Mouse (Mus musculus) right cerebral cortex, adult 2 months (tissue): ENCODE results near the gene Olfr324.

ENCODE experiments used
- DNase-seq, 2 experiments: peaks; one replicate each; pipeline ENCODE4 v3.0.0; 2021 to 2022; ENCODE audit warnings: low spot score in 2 of 2

Gene Olfr324

DNA sequence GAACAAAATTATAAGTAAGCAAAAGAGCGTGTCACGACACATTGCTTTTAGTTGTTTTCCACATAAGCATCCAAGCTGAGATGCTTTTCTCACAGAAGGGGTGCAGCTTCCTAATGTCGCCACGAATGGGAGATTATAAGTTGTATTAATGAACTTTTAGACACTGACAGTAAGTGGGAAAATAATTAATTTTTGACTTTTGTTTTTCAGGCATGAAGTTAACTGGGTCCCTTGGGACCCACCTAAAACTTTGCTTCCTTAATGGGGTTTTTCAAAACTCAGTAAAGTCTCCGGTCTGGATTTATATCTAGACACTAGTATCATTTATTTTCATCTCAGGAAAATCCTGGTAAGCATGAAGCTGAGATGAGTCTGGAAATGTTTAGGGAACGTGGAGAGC lies at the start of gene Olfr324:
Gene Olfr324 (plus strand): TSS at position 301 of the 400 bp plus-strand sequence.
- no peak for DNase-seq

DNA sequence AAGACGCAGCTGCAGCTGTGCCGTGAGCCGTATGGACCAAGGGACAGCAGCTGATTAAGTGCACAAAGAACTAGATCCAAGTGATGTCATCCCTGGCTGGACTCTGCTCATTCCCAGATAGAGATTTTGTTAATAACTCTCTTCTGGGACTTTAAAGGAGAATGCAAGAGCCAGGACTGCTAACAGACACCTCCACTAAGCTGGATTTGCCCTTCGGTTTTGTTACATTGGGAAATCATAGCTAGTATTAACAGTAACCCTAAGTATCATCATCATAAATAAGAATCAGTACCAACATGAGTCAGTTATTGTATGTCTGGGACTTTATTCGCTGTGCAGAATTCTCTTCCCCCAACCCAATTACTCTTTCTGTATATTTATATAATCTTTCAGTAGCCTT lies 48.6 kb upstream of the Olfr324 start, which contains the start of gene Olfr329-ps:
Gene Olfr329-ps (minus strand): TSS at position 101 of the 400 bp plus-strand sequence.
- no peak for DNase-seq

DNA sequence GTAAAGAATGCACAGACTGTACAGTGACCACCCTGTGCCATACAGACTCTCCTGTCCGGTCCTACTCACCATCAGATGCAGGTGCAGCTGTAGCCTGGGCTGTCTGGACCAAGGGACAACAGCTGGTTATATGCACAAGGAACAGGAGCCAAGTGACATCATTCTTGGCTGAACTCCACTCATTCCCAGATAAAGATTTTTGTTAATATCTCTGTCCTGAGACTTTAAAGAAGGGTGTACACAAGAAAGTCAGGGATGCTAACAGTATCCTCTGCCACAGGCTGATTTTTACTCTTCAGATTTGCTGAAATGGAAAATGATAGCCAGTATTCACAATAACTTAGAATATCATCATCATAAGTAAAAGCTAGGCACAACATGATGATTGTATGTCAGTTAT lies 39.4 kb upstream of the Olfr324 start, which contains the start of gene Olfr328:
Gene Olfr328 (minus strand): TSS at position 101 of the 400 bp plus-strand sequence.
- DNase-seq, result no peak

DNA sequence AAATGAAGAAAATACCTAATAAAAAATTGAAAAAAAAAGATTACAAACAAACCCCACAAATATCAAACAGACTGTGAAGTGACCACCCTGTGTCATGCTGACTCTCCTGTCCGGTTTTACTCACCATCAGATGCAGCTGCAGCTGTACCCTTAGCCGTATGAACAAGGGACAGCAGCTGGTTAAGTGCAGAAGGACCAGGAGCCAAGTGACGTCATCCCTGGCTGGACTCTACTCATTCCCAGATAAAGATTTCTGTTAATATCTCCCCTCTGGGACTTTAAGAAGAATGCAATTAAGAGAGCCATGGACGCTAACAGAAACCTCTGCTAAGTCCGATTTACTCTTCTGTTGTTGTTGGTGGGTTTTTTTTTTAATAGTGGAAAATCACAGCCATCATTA lies 24.5 kb upstream of the Olfr324 start, which contains the start of gene Olfr224:
Gene Olfr224 (minus strand): TSS at position 149 of the 400 bp plus-strand sequence.
- no peak for DNase-seq

DNA sequence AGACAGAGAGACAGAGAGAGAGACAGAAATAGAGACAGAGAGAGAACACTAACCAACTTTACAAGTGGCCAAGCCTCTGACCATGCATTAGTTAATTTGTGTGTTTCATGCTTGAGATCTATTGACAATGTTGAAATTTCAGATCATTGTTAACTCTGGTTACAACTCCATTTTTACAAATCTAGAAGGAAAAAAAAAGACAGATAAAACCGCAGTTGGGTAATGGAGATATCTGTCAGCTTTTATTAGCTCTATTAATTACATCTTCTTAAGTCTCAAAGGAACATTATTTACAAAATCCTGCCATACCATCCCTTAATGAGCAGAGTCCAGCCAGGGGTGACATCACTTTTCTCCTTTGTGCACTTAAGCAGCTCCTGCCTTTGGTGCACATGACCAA lies 17.5 kb upstream of the Olfr324 start, which contains the start of gene Olfr325:
Gene Olfr325 (plus strand): TSS at position 301 of the 400 bp plus-strand sequence.
- DNase-seq, result no peak

DNA sequence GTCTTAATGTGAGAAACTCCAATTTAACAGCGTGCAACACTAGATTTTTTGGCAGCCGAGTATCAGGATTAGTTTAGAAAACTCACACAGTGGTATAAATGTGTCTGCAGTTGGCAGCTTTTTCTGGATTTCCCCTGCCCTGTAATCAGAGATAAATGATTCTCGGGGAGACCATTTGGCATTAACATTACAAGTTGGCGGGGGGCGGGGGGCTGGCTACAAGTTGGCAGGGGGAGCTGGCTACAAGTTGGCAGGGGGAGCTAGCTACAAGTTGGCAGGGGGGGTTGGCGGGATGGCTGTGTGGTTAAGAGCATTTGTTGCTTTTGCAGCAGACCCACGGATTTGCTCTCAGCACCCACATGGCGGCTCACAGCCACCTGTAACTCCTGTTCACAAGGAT lies 16.3 kb upstream of the Olfr324 start:
- peak; percentile 10 to 11 for DNase-seq

DNA sequence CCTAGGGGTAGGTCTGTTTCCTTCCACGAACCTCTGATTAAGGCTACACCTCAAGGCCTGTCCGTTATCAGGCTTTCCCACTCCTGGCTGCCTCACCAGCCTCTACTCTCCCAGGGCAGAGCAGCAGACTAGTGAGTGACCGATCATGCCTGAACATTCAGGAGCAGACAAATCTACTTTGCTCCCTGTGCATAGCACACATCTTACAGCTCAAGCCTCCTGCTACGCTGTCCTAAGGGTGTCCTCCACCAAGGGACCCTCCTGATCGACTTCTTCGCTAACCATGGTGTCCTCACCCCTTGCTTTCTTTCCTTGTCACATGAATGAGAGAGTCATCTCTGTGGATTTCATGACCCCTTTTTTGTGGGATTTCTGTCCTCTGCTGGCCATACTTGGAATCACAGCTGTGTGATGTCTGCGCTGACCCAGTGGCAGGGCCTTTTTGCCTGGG lies 7.0 kb upstream of the Olfr324 start:
- DNase-seq, result peak; percentile 16 to 48

DNA sequence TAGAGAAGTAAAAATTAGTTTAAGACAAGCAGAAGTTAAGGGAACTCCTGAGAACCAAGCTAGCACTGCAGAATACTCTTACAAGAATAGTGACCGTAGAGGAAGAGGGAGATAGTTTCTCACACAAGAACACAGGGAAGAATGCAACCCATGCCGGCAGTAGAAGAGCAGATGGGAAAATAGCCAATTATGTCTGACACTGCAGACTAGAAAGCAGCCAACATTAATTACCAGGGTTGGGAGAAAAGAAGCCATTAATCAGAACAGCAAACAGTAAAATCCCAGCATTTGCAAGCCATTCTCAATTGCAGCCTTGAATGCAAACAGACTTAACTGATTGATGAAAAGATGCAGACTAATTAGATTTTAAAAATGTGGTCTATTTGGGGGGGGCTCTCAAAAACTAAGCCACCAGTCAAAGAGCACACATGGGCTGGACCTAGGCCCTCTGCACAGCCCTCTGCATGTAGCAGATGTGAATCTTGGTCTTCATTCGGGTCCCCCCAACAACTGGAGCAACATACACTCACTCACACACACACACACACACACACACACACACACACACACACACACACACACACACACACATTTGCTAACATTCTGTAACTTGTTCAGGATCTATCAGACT lies 6.2 kb upstream of the Olfr324 start:
- no peak for DNase-seq

DNA sequence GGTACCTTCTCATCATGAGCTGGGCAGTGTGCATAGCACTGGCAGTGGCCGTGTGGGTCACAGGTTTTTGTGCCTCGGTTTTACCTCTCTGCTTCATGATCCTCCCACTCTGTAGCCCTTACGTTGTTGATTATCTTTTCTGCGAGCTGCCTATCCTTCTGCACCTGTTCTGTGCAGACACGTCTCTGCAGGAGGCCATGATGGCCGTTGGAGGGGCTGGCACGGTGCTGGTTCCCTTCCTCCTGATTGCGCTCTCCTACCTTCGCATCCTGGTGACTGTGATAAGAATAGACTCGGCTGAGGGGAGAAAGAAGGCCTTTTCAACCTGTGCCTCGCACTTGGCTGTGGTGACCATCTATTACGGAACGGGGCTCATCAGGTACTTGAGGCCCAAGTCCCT lies 2.9 kb downstream of the Olfr324 start:
- no peak for DNase-seq

DNA sequence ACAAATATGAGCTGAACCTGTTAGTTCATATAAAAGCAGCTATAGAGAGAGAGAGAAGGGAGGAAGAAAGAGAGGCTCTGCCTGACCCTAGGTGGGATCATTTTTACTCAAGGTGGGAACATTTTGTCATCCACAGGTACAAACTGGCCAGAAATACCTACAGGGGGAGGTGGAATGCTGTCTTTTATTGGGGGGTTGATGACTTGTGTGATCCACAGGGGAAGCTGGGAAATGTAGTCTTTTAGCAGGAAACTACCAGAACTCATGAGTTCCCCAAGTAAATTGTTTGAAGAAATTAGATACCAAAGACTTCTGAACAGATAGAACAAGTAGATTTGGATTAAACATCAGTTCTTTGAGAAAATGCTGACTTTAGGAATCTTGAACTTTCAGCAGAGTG lies 7.1 kb downstream of the Olfr324 start:
- DNase-seq, result no peak

DNA sequence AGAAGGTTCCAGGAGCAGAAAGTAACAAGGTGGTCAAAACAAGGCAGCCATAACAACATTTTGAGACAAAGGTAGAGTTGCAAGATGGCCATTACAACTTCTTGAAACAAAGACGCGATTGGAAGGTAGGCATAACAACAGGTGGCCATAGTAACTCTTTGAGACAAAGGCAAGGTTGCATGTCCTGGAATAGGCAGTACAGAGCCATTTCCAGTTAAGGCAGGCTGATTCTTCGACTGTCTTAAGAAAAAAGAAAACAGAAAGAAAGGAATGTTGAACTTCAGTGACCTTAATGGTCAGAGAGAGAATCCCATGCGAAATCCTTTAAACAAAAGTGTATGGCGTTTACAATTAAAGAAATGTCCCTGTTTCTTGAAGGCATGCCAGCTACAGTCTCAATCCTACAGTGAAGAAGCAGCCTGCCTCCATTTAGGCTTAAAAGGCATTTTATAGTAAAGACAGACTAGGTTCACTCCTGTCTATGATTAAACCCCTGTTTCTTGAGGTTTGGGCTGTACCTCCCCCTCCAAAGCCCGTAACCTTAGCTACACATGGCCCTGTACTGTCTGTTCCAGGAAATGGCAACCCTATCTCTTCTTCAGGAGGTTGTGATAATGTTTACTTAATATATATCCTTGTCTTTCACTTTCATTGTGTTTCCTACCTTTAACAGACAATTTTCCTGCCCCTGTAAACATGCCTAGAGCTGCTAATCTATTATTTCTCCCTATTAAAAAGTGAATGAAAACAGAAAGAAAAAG lies 8.1 kb downstream of the Olfr324 start:
- no peak for DNase-seq

DNA sequence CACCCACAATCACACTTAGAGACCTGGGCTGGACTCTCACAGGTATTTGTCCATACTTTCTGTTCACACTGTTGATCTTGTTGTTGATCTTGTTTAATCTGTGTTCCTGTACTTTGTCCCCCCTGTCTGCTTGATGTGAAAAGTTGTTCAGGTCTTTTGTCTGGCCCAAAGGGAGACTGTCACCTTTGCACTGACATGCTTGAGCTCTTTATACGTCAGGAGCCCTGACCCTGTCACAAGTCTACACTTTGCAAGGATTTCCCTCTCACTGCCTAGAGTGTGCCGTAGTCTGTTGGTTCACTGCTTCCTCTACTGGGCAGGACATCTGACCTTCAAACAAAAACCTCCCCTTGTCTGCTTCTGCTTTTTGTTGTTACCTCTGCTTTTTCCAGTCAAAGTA lies 9.8 kb downstream of the Olfr324 start:
- DNase-seq, result no peak

DNA sequence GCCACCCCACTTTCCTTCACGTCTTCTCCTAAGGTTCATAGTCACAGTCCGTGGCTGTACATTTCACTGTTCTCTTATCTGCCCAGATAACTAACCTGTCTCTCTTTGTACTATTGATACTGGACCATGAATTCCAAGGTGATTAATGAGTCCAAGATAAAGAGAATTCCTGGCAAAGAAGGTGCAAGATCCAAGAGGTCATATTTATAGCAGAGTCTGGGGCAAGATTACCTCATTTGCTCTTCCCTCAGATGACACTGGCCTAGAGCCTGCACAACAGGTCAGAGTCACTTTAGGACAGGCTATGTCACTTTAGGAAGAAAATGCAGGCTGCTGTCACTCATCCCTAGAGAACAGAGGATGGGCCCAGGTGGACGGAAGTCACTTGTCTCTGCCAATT lies 10.3 kb downstream of the Olfr324 start:
- no peak for DNase-seq

DNA sequence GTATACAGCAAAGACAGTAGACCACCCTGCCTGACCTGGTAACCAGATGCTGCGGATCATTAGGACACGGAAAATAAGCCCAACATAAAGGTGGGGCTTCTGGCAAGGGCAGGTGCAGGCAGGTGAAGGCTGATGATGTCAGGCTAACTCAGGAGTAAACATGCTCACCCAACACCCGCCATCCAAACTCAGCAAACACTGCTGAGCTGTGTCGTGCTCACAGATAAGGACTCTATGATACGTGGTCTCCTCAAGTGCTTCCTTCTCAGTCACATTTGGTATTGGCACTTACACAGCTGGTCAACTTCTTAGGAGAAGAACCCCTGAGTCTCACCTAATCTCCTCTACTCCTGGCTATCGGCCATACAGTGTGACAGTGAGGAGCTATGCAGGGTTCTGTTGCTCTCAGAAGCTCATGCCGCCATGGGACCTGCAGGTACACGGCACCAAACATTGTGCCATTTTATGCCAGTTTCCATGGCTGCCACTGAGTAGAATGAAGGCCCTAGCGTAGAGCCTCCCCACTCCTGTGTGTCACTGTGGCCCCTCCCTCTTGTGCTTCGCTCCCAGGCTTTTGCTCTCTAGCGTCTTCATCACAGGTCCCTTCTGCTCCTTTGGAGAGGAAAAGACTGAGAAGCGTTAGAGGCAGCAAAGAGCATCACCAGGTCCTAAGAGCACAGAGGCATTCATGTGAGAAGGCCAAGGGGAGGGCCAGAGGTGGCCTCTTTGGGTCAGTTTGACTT lies 11.4 kb downstream of the Olfr324 start:
- no peak for DNase-seq

DNA sequence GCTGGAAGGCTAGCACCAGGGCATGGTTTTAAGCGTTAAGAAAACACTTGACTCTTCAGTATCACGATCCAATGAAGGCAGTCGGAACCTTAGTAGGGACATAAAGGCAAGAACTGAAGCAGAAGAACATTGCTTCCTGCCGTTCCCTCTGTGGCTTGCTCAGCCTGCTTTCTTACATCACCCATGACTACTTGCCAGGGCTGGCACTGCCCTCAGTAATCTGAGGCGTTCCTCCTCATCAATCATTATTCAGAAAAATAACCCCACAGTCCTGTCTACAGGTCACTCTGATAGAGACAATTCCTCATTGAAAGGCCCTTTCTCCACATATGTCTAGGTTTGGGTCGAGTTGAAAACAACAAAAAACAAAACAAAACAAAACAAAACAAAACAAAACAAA lies 12.1 kb downstream of the Olfr324 start:
- DNase-seq, result no peak

DNA sequence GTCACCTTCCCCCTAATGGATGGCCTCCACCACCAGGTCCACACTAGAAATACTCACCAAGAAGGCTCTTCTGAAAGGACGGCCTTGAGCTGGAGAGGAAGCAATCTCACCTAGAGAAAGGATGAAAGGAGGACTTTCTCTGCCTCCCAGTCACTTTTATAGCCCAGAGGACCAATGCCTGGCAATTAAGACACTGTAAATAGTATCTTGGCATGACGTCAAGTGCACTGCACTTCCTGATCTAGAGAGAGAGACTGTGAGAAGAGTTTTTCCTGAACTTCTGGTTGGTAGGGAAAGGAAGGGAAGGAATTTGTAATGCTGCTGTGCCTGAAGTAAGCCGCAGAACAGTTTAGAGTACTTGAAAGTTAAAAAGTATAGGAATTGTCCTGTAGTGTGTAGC lies 18.4 kb downstream of the Olfr324 start:
- DNase-seq, result no peak

DNA sequence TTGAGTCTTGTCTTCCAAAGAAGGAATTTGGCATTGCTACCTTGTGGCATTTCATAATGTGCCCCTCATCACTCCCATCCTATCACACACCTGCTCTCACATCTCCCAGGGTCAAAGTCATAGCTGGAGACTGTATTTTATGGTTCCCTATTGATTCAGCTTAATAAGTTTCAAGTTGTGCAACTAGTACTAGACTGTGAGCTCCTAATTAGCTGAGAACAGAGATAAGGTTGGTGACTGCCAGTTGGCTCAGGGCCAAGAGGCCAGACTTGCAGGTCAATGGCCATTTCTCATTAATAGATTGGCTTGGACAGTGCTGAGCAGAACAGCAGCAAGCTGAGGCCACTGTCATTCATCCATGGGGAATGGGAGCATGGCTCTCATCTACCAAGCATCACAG lies 19.6 kb downstream of the Olfr324 start:
- no peak for DNase-seq

DNA sequence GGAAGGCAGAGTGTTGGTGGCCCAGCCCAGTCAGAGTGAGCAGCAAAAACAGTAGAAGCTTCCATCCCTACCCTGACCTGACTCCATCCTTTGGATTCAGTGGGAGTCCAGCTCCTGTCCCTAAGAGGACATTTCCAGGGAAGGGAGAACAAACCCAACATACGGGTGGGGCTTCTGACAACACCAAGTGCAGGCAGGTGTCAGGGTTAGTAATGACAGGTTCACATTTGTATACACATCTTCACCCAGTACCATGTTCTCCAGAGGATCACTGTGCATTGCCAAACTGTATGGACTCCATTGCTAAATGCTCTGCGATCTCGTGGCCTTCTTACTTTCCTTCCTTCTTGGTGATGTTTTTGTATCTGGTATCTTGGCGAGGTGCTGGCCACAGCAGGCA lies 21.1 kb downstream of the Olfr324 start, which contains the start of gene 2210407C18Rik:
Gene 2210407C18Rik (minus strand): TSS at position 101 of the 400 bp plus-strand sequence.
- DNase-seq, result no peak

DNA sequence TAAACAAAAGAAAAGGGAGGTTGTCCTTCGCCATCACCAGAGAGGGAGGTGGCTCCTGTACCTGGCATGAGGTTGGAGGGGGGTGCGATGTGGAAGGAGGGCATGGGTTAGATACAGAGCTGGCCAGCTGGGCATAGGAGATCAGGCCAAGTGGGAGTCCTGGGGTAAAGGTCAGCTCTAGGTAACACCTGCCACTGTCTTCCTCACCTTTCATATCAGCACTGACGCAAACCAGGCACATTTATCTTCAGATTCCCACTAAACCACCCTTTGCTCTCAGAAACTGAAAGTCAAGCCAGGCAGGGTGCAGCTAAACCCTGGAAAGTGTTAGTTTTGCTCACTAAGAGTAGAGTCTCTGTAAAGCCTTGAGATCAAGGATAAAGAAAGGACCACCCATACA lies 23.5 kb downstream of the Olfr324 start:
- DNase-seq, result no peak

DNA sequence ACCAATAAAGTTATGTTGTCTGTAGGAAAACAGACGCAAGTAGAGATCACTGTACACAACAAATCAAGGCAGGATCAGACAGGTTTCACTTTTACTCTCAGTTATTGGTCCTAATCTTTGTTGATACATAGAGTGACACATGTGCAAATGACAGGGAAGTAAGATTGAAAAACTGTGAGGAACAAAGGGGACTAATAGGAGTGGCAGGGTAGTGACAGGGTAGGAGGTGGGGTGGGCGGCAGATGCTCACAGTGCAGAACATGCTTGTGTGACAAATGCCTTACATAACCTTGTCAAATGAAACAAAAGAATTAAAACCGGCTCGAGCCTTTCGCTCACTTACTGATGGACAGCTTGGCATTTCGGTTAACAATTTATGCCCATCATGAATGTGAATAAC lies 23.9 kb downstream of the Olfr324 start:
- peak; percentile 9 to 12 for DNase-seq

DNA sequence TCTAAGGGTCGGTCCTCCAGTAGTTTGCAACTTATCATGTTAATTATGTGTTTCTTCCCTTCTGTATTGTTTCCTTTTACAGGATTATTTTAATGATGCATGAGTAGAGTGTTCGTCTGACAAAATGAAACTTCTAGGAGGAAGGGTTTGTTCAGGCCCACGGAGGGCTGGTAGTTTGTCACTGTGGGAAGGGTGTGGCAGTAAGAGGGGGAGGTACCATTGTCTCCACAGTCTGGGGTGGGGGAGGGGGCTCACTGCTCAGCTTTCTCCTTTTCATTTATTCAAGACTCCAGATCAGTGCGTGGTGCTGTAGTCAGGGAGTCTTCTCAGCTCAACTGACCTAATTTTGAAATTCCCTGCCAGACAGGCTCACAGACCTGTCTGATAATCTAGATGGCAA lies 31.2 kb downstream of the Olfr324 start:
- no peak for DNase-seq

DNA sequence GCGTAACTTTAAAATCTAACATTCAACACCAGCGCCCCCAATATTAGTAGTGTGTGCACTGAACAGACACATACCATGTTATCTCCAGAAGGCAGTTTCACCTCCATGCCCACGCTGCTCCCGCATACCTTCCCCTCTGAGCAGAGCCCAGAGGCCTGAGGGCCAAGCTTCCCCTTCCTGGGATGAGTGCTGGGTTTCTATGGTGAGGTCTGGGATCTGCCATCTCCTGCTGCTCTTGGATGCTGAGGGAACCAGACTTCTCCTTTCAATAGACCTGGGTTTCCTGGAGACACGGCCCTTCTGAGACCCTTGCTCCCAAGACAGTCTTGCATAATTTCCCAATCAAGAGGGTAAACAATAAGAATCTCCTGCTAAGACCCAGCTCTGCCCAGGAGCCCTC lies 35.5 kb downstream of the Olfr324 start, which contains the start of gene Olfr323:
Gene Olfr323 (minus strand): TSS at position 101 of the 400 bp plus-strand sequence.
- no peak for DNase-seq
